Comparison of ENCODE assay signal across 14 mouse cellular contexts in the genomic region with DNA sequence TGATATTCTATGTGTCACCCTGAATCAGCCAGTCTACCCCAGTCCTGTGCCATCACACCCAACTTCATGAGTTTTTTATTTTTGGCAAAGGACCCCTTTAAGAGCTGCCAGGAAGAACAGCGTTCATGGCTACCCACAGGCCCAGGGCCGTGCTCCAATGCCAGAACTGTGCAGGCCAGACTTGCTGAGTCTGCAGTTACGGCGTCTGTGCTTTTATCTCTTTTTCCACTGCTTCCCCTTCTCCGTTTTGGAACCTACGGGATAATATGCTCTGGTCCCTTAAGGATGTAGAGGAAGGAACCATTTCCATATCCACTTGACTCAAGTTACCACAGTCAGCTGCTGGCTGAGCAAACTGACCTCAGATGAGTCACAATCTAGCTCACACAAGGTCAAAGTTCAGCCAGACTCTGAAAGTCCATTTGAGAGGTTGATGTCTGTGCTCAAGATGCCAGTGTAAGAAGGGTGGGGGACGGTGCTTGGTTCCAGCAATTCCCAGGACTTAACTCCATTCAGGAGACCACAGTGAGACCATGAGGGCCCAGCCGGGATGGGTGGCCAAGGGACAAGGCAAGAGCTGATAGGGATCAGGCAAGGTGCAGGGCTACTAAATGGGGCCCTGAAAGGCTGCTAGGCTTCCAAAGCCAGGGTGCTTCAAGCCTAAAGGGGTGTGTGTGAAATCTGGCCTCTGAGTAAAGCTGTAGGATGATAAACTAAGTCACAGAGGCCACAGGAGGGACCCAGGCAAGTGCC. TPM values are rescaled to one million over a fixed set of nuclear protein-coding genes. Genes with fewer than 3 reads are reported as not detected.
DNase-seq lines count a peak whose midpoint lies in the region; ATAC-seq and TF ChIP-seq lines count a peak whose summit lies in the region.
"Had no signal": no experiment of that assay in that cellular context is flagged by ENCODE, and none has a peak within 500 bp of the region (broad histone marks: within the 10 kb centered on the region; RNA-seq: fewer than 3 reads in every experiment).

No protein-coding gene starts in this region.

- TF ChIP-seq EP300 in liver, embryonic 14.5 days (IDR thresholded peaks at IDR 0.05; ENCODE audit: low read depth), result no peak

- no peak for ATAC-seq in kidney, embryonic 14.5 days (ENCODE audit: low FRiP score, low TSS enrichment)
- peak; percentile 42; the same call in 1 of the 2 replicates for ATAC-seq in liver, embryonic 14.5 days (ENCODE audit: insufficient read depth)
- ATAC-seq: forebrain, postnatal 0 days; midbrain, embryonic 15.5 days had no signal

- no peaks in the 10 kb centered on the region for H3K27me3 ChIP-seq in kidney, embryonic 14.5 days (ENCODE audit: control insufficient read depth, insufficient read depth, low read length)
- H3K27me3 ChIP-seq in liver, embryonic 14.5 days (ENCODE audit: control insufficient read depth, insufficient read depth, low read length), result no peaks in the 10 kb centered on the region
- H3K27me3 ChIP-seq: embryonic facial prominence, embryonic 12.5 days; limb, embryonic 13.5 days; midbrain, embryonic 15.5 days had no signal

- no peak overlapping the region for H3K4me3 ChIP-seq in kidney, embryonic 14.5 days (ENCODE audit: low read length)
- no peak overlapping the region for H3K4me3 ChIP-seq in liver, embryonic 14.5 days (ENCODE audit: insufficient read depth in 1 of 2, low read depth in 2 of 2, low read length in 2 of 2)
- no peak overlapping the region for H3K4me3 ChIP-seq in layer of hippocampus, adult 2 months
- H3K4me3 ChIP-seq: embryonic facial prominence, embryonic 12.5 days; limb, embryonic 13.5 days; midbrain, embryonic 15.5 days had no signal

- no peak for TF ChIP-seq CTCF in liver, embryonic 14.5 days (IDR thresholded peaks at IDR 0.05; ENCODE audit: low read depth)
- no peak for TF ChIP-seq CTCF in layer of hippocampus, adult 2 months (conservative IDR thresholded peaks at IDR 0.05)

- 34% methylated on average over 8 of the region's 8 CpGs for WGBS in kidney, embryonic 14.5 days
- WGBS in liver, embryonic 14.5 days (ENCODE audit: insufficient replicate concordance), result 34% methylated on average over 8 of the region's 8 CpGs

- H3K4me1 ChIP-seq in kidney, embryonic 14.5 days (ENCODE audit: control insufficient read depth, insufficient read depth, low read length), result peaks cover 3% of the 10 kb centered on the region; the same call in 1 of the 2 replicates
- H3K4me1 ChIP-seq in liver, embryonic 14.5 days (replicated peaks; ENCODE audit: control insufficient read depth in 2 of 2, insufficient read depth in 2 of 2, low read length in 1 of 2), result peaks cover 0 to 17% of the 10 kb centered on the region in 2 experiments; a peak in 2 of 4 replicates
- H3K4me1 ChIP-seq: embryonic facial prominence, embryonic 12.5 days had no signal

- H3K9me3 ChIP-seq in kidney, embryonic 14.5 days (ENCODE audit: control insufficient read depth, low read length), result no peaks in the 10 kb centered on the region
- no peaks in the 10 kb centered on the region for H3K9me3 ChIP-seq in liver, embryonic 14.5 days (ENCODE audit: control insufficient read depth, low read length)
- H3K9me3 ChIP-seq: embryonic facial prominence, embryonic 12.5 days; limb, embryonic 13.5 days; midbrain, embryonic 15.5 days had no signal

- H3K9ac ChIP-seq in kidney, embryonic 14.5 days (ENCODE audit: low read depth, low read length), result no peak overlapping the region
- H3K9ac ChIP-seq in liver, embryonic 14.5 days (replicated peaks), result no peak overlapping the region
- H3K9ac ChIP-seq: embryonic facial prominence, embryonic 12.5 days; forebrain, postnatal 0 days; limb, embryonic 13.5 days; midbrain, embryonic 15.5 days had no signal

- no peak overlapping the region for H3K4me2 ChIP-seq in kidney, embryonic 14.5 days (replicated peaks; ENCODE audit: low read depth, low read length)
- H3K4me2 ChIP-seq in liver, embryonic 14.5 days (ENCODE audit: low read depth), result no peak overlapping the region
- H3K4me2 ChIP-seq: embryonic facial prominence, embryonic 12.5 days; limb, embryonic 13.5 days; midbrain, embryonic 15.5 days had no signal

- H3K27ac ChIP-seq in kidney, embryonic 14.5 days (ENCODE audit: low read depth, low read length), result no peak overlapping the region
- no peak overlapping the region for H3K27ac ChIP-seq in liver, embryonic 14.5 days
- no peak overlapping the region for H3K27ac ChIP-seq in layer of hippocampus, adult 2 months
- H3K27ac ChIP-seq: embryonic facial prominence, embryonic 12.5 days; limb, embryonic 13.5 days; midbrain, embryonic 15.5 days had no signal

- peak; percentile 37 to 75 for DNase-seq in adrenal gland, adult (ENCODE audit: inconsistent age in 2 of 2, low spot score in 1 of 2)
- no peak for DNase-seq in adrenal gland, postnatal 4 days (ENCODE audit: low spot score in 2 of 2)
- peak; percentile 26 to 40 for DNase-seq in kidney, adult 8-10 months
- peak; percentile 67 for DNase-seq in NIH3T3 (ENCODE audit: low read depth)
- no peak for DNase-seq in liver, embryonic 14.5 days (ENCODE audit: low read depth in 3 of 3, low spot score in 3 of 3)
- DNase-seq in layer of hippocampus, adult 2 months (ENCODE audit: low spot score in 2 of 2), result no peak
- DNase-seq in layer of hippocampus, adult 8-10 months (ENCODE audit: low spot score in 2 of 2), result no peak
- DNase-seq: forebrain, postnatal 0 days; spleen, adult 18-20 months had no signal

- H3K36me3 ChIP-seq in kidney, embryonic 14.5 days (ENCODE audit: control insufficient read depth, insufficient read depth, low read length), result peaks cover 8% of the 10 kb centered on the region; the same call in 1 of the 2 replicates
- H3K36me3 ChIP-seq in liver, embryonic 14.5 days (replicated peaks; ENCODE audit: control insufficient read depth, insufficient read depth, low read depth), result no peaks in the 10 kb centered on the region; the same call in 1 of the 2 replicates
- H3K36me3 ChIP-seq: midbrain, embryonic 15.5 days had no signal

RNA-seq across cellular contexts. Expression of a gene that starts 26.9 kb away (rescaled TPM):
- total RNA-seq in adrenal gland, postnatal 4 days (2021), result 1 to 10 TPM; 8.4 to 8.8 TPM
- 3.8 and 4.0 TPM in 2 replicates for polyA plus RNA-seq in kidney, embryonic 14.5 days (2014; fragmentation: Nextera tagmentation; extraction: Ambion mirVana)
- 1.4 and 1.7 TPM in 2 replicates for polyA plus RNA-seq in liver, embryonic 14.5 days (2012; rRNA removed)
- polyA plus RNA-seq in liver, embryonic 14.5 days (2014; fragmentation: Nextera tagmentation; extraction: Ambion mirVana), result 3.6 and 4.0 TPM in 2 replicates
- 10 to 100 TPM in 1 of 2 experiments, 1 to 10 TPM in 1; 7.8 to 11.3 TPM for total RNA-seq in layer of hippocampus, adult 2 months (2021)
- total RNA-seq in layer of hippocampus, adult 8-10 months (2022), result 10 to 100 TPM in 1 of 4 experiments, 1 to 10 TPM in 3; 7.8 to 10.2 (median 9.7) TPM

RNA-seq across cellular contexts. Expression of a gene that starts 26.9 kb away (rescaled TPM):
- 1 to 10 TPM; 5.3 to 6.7 TPM for total RNA-seq in adrenal gland, postnatal 4 days (2021)
- polyA plus RNA-seq in kidney, embryonic 14.5 days (2014; fragmentation: Nextera tagmentation; extraction: Ambion mirVana), result not detected in 2 replicates
- polyA plus RNA-seq in liver, embryonic 14.5 days (2012; rRNA removed), result 0.94 and 1.3 TPM in 2 replicates
- 2.1 and 2.9 TPM in 2 replicates for polyA plus RNA-seq in liver, embryonic 14.5 days (2014; fragmentation: Nextera tagmentation; extraction: Ambion mirVana)
- total RNA-seq in layer of hippocampus, adult 2 months (2021), result 1 to 10 TPM in 1 of 2 experiments, not detected in 1; 1.3 TPM
- 1 to 10 TPM in 2 of 4 experiments, under 1 TPM in 1, not detected in 1; 0.89 to 3.0 (median 1.6) TPM for total RNA-seq in layer of hippocampus, adult 8-10 months (2022)
- total RNA-seq: forebrain, postnatal 0 days had no signal
- polyA plus RNA-seq: embryonic facial prominence, embryonic 12.5 days; forebrain, postnatal 0 days; heart, embryonic 16.5 days had no signal

RNA-seq across cellular contexts. Expression of a gene that starts 27.2 kb away (rescaled TPM):
- total RNA-seq in adrenal gland, postnatal 4 days (2021), result 10 to 100 TPM; 91.8 to 93.3 TPM
- polyA plus RNA-seq in kidney, embryonic 14.5 days (2014; fragmentation: Nextera tagmentation; extraction: Ambion mirVana), result 70.0 and 96.9 TPM in 2 replicates
- 14.6 and 21.3 TPM in 2 replicates for polyA plus RNA-seq in liver, embryonic 14.5 days (2012; rRNA removed)
- 16.3 and 16.9 TPM in 2 replicates for polyA plus RNA-seq in liver, embryonic 14.5 days (2014; fragmentation: Nextera tagmentation; extraction: Ambion mirVana)
- total RNA-seq in layer of hippocampus, adult 2 months (2021), result 10 to 100 TPM; 53.9 to 69.1 TPM
- total RNA-seq in layer of hippocampus, adult 8-10 months (2022), result 10 to 100 TPM; 66.0 to 96.3 (median 77.0) TPM

RNA-seq across cellular contexts. Expression of a gene that starts 58.2 kb away (rescaled TPM):
- total RNA-seq in adrenal gland, postnatal 4 days (2021), result 1 to 10 TPM; 6.7 to 9.4 TPM
- 5.2 and 8.2 TPM in 2 replicates for polyA plus RNA-seq in kidney, embryonic 14.5 days (2014; fragmentation: Nextera tagmentation; extraction: Ambion mirVana)
- 1.0 and 2.7 TPM in 2 replicates for polyA plus RNA-seq in liver, embryonic 14.5 days (2012; rRNA removed)
- polyA plus RNA-seq in liver, embryonic 14.5 days (2014; fragmentation: Nextera tagmentation; extraction: Ambion mirVana), result 2.6 and 3.1 TPM in 2 replicates
- 1 to 10 TPM; 5.6 to 5.9 TPM for total RNA-seq in layer of hippocampus, adult 2 months (2021)
- 1 to 10 TPM; 5.7 to 7.3 (median 7.0) TPM for total RNA-seq in layer of hippocampus, adult 8-10 months (2022)

Comparison
In these comparisons a context has a peak if more than half of its experiments do, and no peak if none do; other contexts are left out.
1. DNase-seq: peak in adrenal gland, adult (2 of 2), kidney, adult 8-10 months (2 of 2) and NIH3T3 (single experiment); none in adrenal gland, postnatal 4 days (0 of 2), liver, embryonic 14.5 days (0 of 3), layer of hippocampus, adult 2 months (0 of 2) and layer of hippocampus, adult 8-10 months (0 of 2).